Mouse (Mus musculus): Measurements from ENCODE around the gene Snrk. TPM values are rescaled to one million over a fixed set of nuclear protein-coding genes. Genes with fewer than 3 reads are reported as not detected.

The Snrk gene
- polyA plus RNA-seq (2012; ENCODE audit: insufficient read depth, insufficient read length, missing spikeins), result 78.1 and 111 TPM in 2 replicates

DNA sequence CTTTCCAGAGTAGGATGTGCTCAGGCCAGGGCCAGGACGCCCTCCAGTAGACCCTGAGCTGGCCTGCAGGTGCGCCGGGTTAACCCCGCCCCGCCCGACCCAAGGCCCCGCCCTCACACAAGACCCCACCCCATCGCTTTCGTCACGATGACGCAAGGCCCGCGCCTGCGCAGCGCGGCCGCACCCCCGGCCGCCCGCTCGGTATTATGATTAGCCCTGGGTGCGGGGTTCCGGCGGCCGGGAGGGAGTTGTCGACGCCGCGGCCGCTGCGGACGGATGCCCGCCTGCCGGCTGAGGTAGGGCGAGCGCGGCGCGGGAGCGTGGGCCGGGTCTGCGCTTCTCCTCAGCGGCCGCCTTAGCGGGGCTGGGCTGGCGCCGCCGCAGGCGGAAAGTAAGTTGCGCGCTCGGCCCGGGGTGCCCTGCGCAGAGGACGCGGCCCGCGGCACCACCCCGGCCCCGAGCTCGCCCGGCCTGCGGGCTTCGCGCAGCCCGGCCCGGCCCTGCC is at the start of gene Snrk:
Gene Snrk (plus strand): TSS at position 155 of the 505 bp plus-strand sequence.
- Histone ChIP-seq H3K27ac (replicated peaks; ENCODE audit: low read depth, low read length) (peak within 1 kb of the TSS; percentile 100), H3K4me1 (ENCODE audit: control insufficient read depth, insufficient read depth, insufficient read length, low read length) (peaks cover 15% of the 10 kb centered on the region), H3K4me3 (ENCODE audit: insufficient read depth, low read depth, low read length) (peak within 1 kb of the TSS; percentile 99)

DNA sequence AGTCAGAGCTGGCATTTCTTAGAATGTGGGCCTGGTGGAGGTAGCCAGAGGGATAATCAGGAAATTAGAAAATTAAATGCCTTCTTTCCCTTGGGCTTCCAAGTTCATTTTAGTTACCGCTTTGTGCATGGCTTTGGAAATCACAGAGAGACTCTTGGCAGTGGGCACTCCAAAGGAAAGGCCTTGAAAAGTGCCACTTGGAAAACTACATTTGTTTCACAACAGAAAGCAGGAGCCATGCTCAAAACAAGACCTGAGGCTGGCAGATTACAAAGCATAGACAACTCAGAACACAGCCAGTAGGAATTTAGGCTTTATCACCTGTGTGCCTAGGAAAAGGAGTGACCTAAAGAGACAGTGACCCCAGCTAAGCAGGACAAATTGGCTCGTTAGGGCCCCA is 49.4 kb upstream of the Snrk start:
- Histone ChIP-seq H3K27ac (replicated peaks; ENCODE audit: low read depth, low read length) (peak overlapping the region; percentile 93), H3K4me3 (ENCODE audit: insufficient read depth, low read depth, low read length) (no peak overlapping the region), H3K4me1 (ENCODE audit: control insufficient read depth, insufficient read depth, insufficient read length, low read length) (peaks cover 61% of the 10 kb centered on the region)

DNA sequence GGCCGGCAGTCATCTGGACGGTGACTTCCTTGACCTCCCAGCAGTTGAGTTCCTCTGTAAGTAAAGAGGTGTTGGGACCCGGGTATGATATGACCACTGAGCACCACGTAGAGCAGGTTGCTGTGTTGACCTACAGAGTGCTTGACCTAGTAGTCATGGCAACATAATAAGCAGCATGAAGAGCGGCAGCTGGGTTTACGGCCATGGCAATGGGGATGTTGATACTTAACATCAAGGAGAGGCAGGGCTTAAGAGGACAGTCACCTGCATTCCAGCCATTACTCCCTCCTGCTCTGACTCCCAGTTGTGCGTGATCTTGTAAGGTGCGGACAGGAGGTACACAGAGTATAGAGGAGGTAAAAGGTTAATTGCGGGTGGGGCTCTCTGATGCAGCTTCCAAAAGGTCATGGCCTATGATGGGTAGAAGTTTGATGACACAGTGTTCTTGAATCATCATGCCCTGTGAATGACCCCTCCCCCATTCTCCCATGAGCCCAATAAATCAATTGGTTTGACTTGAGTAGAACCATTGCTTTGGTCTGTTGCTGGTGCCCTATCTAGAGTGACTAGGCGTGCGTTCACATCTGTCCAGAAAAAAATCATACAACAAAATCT is 47.4 kb upstream of the Snrk start:
- Histone ChIP-seq H3K4me1 (ENCODE audit: control insufficient read depth, insufficient read depth, insufficient read length, low read length) (peaks cover 56% of the 10 kb centered on the region), H3K27ac (replicated peaks; ENCODE audit: low read depth, low read length) (peak overlapping the region; percentile 80), H3K4me3 (ENCODE audit: insufficient read depth, low read depth, low read length) (no peak overlapping the region)

DNA sequence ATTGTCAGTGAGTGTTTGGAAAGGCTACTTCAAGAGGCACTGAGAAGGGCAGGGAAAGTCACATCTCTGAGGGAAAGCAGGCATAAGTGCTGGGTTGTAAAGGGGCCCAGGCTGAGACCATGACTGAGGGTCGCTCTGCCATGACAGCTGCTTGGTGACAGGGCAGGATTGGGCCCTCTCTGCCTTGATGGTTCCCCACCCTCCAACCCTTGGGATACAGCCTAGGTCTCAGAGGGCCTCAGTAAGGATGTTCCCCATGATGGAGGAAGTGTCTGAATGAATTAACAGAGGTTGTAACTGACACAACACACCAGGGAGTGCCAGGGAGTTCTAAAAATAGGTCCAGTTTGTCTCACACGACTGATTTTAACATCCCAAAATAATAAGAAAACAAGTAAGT is 43.1 kb upstream of the Snrk start:
- Histone ChIP-seq H3K27ac (replicated peaks; ENCODE audit: low read depth, low read length) (peak overlapping the region; percentile 86), H3K4me1 (ENCODE audit: control insufficient read depth, insufficient read depth, insufficient read length, low read length) (peaks cover 39% of the 10 kb centered on the region)

DNA sequence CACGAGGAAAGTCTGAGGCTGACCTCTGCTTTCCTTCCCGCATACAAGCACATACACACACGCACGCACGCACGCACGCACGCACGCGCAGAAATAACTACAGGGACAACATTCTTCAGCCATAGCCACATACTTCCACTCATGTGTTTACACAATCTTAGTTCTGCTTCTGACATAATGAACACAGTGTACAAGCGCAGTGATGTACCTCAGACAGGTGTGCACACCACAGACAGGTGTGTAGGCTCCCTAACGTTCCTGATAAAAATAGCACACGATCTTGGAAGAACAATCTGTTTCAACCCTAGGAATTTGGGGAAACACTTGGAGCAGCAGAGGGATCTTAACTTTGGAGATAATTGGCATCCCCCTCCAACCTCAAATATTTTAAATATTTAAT is 42.5 kb upstream of the Snrk start:
- Histone ChIP-seq H3K4me3 (ENCODE audit: insufficient read depth, low read depth, low read length) (no peak overlapping the region), H3K4me1 (ENCODE audit: control insufficient read depth, insufficient read depth, insufficient read length, low read length) (peaks cover 33% of the 10 kb centered on the region), H3K27ac (replicated peaks; ENCODE audit: low read depth, low read length) (peak overlapping the region; percentile 86)

More for the DNA sequence above, 43.1 kb upstream of the Snrk start:
- H3K4me3 ChIP-seq (ENCODE audit: insufficient read depth, low read depth, low read length), result no peak overlapping the region

DNA sequence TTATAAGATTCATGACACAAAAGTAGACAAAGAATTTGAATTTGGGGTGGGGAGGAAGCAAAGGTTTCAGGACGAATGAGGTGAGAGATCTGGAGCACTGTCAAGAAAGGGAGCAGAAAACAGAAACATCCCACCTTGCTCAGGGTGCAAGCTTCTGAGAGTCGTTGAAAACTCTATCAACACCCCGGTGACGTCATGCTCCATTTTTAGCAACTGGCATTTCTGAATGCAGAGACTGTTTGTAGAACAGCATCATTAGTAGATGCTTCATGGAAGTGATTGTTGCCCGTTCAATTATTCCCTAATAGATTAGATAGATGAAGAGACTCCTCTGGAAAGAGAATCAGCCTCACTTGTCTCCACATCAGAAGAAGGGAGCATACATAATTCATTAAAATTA is 38.6 kb upstream of the Snrk start:
- no peak overlapping the region for H3K4me3 ChIP-seq (ENCODE audit: insufficient read depth, low read depth, low read length)
- H3K4me1 ChIP-seq (ENCODE audit: control insufficient read depth, insufficient read depth, insufficient read length, low read length), result peaks cover 28% of the 10 kb centered on the region
- no peak overlapping the region for H3K27ac ChIP-seq (replicated peaks; ENCODE audit: low read depth, low read length)

DNA sequence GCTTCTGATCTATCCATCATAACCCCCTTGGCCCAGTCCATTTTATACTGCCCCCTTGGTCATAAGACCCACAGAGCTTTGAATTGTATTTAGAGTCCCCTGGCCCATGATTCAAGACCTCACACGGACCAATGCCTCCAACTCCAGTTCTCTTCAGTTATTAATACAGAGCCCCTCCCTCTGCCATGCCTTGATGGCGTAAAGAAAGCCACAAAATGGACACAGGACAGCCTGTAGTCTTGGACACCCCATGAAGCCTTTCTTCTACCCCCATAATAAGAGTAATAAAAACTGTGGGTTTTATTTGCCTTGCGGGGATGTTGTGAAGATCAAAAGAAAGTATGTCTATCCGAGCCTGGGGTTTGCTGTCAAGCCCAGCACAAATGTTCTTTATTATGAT is 33.4 kb upstream of the Snrk start:
- Histone ChIP-seq H3K4me3 (ENCODE audit: insufficient read depth, low read depth, low read length) (no peak overlapping the region), H3K27ac (replicated peaks; ENCODE audit: low read depth, low read length) (peak overlapping the region; percentile 93), H3K4me1 (ENCODE audit: control insufficient read depth, insufficient read depth, insufficient read length, low read length) (peaks cover 40% of the 10 kb centered on the region)

DNA sequence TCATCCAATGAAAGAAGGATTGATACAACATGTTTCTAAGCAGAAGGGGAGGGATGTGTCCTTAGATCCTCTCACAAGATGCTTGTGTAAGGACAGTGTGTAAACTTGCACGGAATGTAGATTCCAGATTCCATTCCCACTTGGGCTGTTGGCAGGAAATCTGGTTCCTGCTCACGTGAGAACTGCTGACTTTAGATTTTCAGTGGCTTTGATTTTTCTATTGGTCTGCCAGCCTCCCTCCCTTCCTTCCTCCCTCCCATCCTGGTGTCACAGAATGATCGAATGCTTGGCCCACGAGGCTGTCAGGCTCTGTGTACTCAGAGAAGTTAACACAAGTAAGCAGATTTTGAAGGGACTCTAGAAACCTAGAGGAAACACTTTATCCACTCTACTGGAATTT is 32.9 kb upstream of the Snrk start:
- peaks cover 40% of the 10 kb centered on the region for H3K4me1 ChIP-seq (ENCODE audit: control insufficient read depth, insufficient read depth, insufficient read length, low read length)
- no peak overlapping the region for H3K4me3 ChIP-seq (ENCODE audit: insufficient read depth, low read depth, low read length)
- peak overlapping the region; percentile 96 for H3K27ac ChIP-seq (replicated peaks; ENCODE audit: low read depth, low read length)

DNA sequence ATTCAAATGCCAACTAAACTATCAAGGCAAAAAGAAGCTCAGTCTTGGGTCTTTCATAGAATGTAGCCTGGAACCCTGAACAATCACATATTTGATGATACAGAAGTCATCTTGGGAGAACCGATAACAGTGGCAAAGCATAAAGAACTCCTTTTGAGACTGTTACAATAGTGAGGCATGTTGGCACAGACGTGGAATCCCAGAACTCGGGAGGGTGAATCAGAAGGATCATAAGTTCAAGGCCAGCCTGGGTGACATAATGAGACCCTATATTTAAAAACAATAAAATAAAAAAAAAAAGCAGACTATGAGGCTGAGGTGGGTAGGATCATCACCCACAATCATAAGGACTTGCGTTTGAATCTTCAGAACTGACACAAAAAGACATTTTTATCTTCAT is 32.4 kb upstream of the Snrk start:
- peak overlapping the region; percentile 96 for H3K27ac ChIP-seq (replicated peaks; ENCODE audit: low read depth, low read length)
- peaks cover 40% of the 10 kb centered on the region for H3K4me1 ChIP-seq (ENCODE audit: control insufficient read depth, insufficient read depth, insufficient read length, low read length)
- no peak overlapping the region for H3K4me3 ChIP-seq (ENCODE audit: insufficient read depth, low read depth, low read length)

DNA sequence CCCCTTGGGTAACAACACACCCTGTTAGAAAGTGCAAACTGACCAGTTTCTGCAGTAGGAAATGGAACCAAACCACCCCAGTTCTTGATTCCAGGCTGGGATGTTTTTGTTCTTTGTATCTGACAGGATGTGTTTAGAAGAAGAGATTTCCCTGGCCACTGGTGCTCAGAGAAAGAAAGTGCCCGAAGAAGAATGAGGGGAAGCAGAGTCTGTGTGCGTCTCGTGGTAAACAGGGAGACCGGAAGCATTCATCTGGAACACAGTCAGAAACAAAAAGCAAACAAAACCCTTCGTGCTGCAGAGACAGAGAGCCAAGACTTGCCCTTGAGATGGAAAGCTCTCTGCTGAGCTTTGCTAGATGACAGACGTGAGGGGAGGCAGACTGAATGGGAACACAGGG is 32.0 kb upstream of the Snrk start:
- H3K27ac ChIP-seq (replicated peaks; ENCODE audit: low read depth, low read length), result peak overlapping the region; percentile 96
- no peak overlapping the region for H3K4me3 ChIP-seq (ENCODE audit: insufficient read depth, low read depth, low read length)
- peaks cover 40% of the 10 kb centered on the region for H3K4me1 ChIP-seq (ENCODE audit: control insufficient read depth, insufficient read depth, insufficient read length, low read length)

DNA sequence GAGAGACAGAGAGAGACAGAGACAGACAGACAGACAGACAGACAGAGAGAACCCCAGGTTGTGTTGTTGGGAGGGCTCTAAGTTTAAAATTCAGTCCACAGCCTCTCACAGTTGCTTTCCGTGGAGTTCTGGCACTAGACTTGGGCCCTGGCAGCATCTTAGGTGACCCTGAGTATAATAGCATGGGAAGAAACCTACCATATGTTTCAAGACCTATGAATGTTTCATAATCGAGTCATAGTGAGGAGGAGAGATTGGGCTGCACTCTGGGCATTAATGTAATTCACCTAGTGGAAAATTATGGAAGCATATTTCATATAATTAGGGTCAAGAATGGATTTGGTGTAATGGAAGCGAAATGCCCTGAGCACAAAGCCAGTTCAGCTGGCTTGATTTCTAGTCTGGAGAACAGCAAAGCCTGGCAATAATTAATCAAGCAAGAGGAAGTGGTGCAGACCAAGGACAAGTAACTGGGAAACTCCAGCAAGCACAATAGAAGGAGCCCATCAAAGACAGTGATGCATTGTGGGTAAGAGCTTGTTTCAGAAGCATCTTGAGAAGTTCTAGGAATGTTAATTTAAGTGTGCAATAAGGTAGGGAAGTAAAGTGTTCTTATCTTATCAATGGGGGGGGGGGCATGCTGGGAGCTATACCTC is 31.4 kb upstream of the Snrk start:
- Histone ChIP-seq H3K4me3 (ENCODE audit: insufficient read depth, low read depth, low read length) (no peak overlapping the region), H3K27ac (replicated peaks; ENCODE audit: low read depth, low read length) (peak overlapping the region; percentile 96), H3K4me1 (ENCODE audit: control insufficient read depth, insufficient read depth, insufficient read length, low read length) (peaks cover 40% of the 10 kb centered on the region)

DNA sequence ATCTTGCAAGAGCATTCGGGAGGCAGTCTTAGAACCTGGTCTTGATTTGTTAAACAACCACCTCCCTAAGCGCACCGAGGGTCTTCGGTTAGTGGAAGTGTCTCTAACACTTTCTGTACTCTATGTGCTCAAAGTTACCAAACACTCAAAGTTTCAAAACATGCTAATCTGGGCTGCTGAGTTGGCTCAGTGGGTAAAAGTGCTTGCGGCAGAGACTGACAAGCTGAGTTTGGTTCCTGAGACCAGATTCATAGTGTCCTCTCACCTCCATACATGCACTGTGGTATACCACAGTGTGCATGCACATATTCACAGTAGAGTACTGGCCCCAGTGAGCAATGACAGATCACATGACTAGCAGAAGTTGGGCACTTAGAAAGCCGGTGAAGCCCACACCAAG is 30.0 kb upstream of the Snrk start:
- peaks cover 46% of the 10 kb centered on the region for H3K4me1 ChIP-seq (ENCODE audit: control insufficient read depth, insufficient read depth, insufficient read length, low read length)
- no peak overlapping the region for H3K4me3 ChIP-seq (ENCODE audit: insufficient read depth, low read depth, low read length)
- peak overlapping the region; percentile 96 for H3K27ac ChIP-seq (replicated peaks; ENCODE audit: low read depth, low read length)

DNA sequence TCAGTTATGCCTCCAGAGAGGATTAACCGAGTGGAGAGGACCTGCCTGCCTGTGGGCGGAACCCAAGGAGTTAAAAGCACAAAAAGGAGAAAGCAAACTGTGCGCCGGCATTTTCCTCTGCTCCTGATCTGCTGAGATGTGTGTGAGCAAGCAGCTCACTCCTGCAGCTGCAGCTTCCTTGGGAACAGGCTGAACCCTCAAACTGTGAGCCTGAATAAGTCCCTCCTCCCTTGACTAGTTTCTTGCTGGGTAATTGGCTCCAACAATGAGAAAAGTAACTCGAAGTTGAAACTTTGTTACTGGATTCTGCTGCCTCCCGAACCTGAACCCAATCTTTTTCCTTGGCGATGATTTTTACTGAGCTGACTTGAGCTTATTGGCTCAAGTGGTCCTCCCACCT is 25.9 kb upstream of the Snrk start:
- Histone ChIP-seq H3K4me1 (ENCODE audit: control insufficient read depth, insufficient read depth, insufficient read length, low read length) (peaks cover 27% of the 10 kb centered on the region), H3K4me3 (ENCODE audit: insufficient read depth, low read depth, low read length) (no peak overlapping the region), H3K27ac (replicated peaks; ENCODE audit: low read depth, low read length) (peak overlapping the region; percentile 51)

DNA sequence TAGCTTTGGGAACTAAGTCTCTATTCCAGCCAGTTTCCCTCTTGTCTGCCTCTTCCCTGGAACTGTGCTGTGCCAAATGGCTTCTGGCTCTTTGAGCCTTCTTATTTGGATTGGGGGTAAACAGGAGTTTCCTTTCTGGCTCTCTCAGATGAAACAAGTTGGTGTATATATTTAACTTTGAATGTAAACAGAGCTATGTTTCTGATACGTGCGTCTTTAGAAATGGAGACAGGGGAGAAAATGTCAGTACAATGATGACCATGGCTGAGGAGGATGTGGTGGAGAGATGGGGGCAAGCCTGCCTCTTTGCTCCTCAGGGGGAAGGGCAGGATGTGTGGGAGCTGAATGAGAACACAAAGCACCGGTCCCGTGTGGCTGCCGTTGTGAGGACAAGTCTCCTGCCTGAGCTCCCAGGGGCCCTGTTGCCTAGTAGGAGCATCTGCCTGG is 25.3 kb upstream of the Snrk start:
- Histone ChIP-seq H3K27ac (replicated peaks; ENCODE audit: low read depth, low read length) (peak overlapping the region; percentile 51), H3K4me1 (ENCODE audit: control insufficient read depth, insufficient read depth, insufficient read length, low read length) (peaks cover 22% of the 10 kb centered on the region), H3K4me3 (ENCODE audit: insufficient read depth, low read depth, low read length) (no peak overlapping the region)

DNA sequence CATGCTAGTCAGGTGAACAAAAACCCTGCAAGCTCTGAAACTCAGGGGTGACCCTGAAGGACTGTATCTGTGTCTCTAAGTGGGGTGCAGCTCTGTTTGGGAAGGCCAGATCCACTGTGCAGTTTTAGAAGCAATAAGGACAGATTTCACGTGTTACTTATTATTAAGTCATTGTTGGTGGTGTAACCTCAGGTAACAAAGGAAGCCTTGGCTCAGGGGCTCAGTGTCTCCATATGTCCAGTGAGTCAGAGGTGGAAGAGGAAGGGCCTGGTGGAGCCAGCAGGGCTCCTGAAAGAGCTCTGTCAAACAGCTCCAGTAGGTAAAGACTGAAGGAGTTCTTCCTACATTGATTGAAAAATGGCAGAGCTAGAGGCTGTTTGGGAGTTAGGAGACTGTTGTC is 22.9 kb upstream of the Snrk start:
- no peak overlapping the region for H3K4me3 ChIP-seq (ENCODE audit: insufficient read depth, low read depth, low read length)
- no peak overlapping the region for H3K27ac ChIP-seq (replicated peaks; ENCODE audit: low read depth, low read length)

More for the DNA sequence above, 22.9 kb upstream of the Snrk start:
- H3K4me1 ChIP-seq (ENCODE audit: control insufficient read depth, insufficient read depth, insufficient read length, low read length), result peaks cover 19% of the 10 kb centered on the region

Data from brown adipose tissue, adult 24 weeks (tissue).